Mouse (Mus musculus) myocyte (in vitro differentiated cells): Measurements from ENCODE around the gene Srrm3.

Experiments used
- CEBPB ChIP-seq: IDR thresholded peaks from 2 replicates; pipeline ENCODE4 v1.6.1; 2011; ENCODE audit warnings: mild to moderate bottlenecking, moderate library complexity; ENCODE audit not compliant: poor library complexity, insufficient read depth, severe bottlenecking
- USF1 ChIP-seq: IDR thresholded peaks from one replicate; pipeline ENCODE4 v1.6.1; 2011; ENCODE audit warnings: low read depth, mild to moderate bottlenecking, control low read depth, moderate library complexity

GRCm38 (mm10) chr5:135829381-135829780 lies 22.7 kb downstream of the Srrm3 start:
- no peak for TF ChIP-seq USF1
- TF ChIP-seq CEBPB: no peak
